Mouse (Mus musculus) cortical plate, adult 2 months (tissue): ENCODE data around the gene Rrbp1.

Source experiments
- CTCF ChIP-seq: fragments of 200-500 bp; IDR thresholded peaks from 2 replicates; pipeline ENCODE4 v1.5.1; 2011; ENCODE audit warnings: mild to moderate bottlenecking, control low read depth, low read length; ENCODE audit not compliant: insufficient read depth; ENCODE audit errors: extremely low read depth
- POLR2A ChIP-seq: fragments of 200-500 bp; IDR thresholded peaks from 2 replicates; pipeline ENCODE4 v1.6.1; 2011; ENCODE audit warnings: mild to moderate bottlenecking, low read length, control low read depth; ENCODE audit not compliant: insufficient read depth; ENCODE audit errors: extremely low read depth

- TF ChIP-seq CTCF (no peak), POLR2A (no peak)
Observed at GRCm38 (mm10) chr2:144057735-144058134, 46.7 kb upstream of the Rrbp1 start.
